In the genomic region with DNA sequence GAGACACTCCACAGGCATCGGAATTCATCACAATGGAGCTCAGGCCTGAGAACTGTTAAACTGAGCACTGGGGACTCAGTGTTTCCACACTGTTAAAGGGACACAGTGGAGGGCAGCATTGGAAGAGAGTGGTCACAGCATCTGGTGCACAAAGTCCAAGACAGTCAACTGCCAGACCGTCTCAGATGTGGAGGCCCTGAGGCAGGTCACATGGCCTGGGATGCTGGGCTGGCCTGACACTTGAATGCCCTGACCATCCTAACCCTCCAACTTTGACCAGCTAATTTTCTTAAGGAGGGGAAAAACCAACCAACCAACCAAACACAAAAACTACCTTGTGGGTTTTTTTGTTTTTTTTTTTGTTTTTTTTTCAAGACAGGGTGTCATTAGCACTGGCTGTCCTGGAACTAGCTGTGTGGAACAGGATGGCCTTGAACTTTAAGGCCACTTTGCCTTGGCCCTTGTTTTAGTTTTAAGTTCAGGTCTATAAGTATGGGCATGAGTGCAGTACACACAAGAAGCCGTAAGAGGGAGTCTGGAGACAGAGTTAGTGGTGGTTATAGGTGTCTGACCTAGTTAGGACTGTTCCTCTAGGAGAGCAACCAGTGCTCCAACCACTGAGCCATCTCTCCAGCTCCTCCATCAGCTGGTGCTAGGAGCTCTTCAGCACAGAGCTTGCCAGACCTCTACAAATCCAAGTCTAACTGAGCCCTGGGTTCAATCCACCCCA, we compare ENCODE assay signal across 8 mouse cellular contexts. TPM values are rescaled to one million over a fixed set of nuclear protein-coding genes. Genes with fewer than 3 reads are reported as not detected.
DNase-seq lines count a peak whose midpoint lies in the region; ATAC-seq and TF ChIP-seq lines count a peak whose summit lies in the region.

No protein-coding gene starts in this region.

- H3K36me3 ChIP-seq in forebrain, embryonic 16.5 days (ENCODE audit: control insufficient read depth, insufficient read depth), result peaks cover 3% of the 10 kb centered on the region; the same call in 1 of the 2 replicates
- H3K36me3 ChIP-seq in liver, postnatal 0 days (replicated peaks; ENCODE audit: insufficient read depth, low read length), result peaks cover 11% of the 10 kb centered on the region

- H3K4me1 ChIP-seq in bone marrow macrophage, adult 2 months (ENCODE audit: control insufficient read depth, insufficient read depth, low read length), result peaks cover 37% of the 10 kb centered on the region
- H3K4me1 ChIP-seq in forebrain, embryonic 16.5 days (replicated peaks; ENCODE audit: control insufficient read depth, insufficient read depth, low read length), result peaks cover 41% of the 10 kb centered on the region
- peaks cover 31% of the 10 kb centered on the region for H3K4me1 ChIP-seq in liver, postnatal 0 days (ENCODE audit: insufficient read depth)

- no peak overlapping the region for H3K4me3 ChIP-seq in left cerebral cortex, adult 2 months
- H3K4me3 ChIP-seq in bone marrow macrophage, adult 2 months (ENCODE audit: insufficient read depth, low read length), result peak overlapping the region; percentile 99; the same call in 1 of the 2 replicates
- no peak overlapping the region for H3K4me3 ChIP-seq in forebrain, embryonic 16.5 days (replicated peaks; ENCODE audit: low read length)
- no peak overlapping the region for H3K4me3 ChIP-seq in liver, postnatal 0 days (ENCODE audit: low read depth, low read length)

- intact Hi-C loops in left cerebral cortex, adult 2 months (cut with DNase I), result no loop called here

- peak; percentile 34 for TF ChIP-seq CTCF in left cerebral cortex, adult 2 months (IDR thresholded peaks at IDR 0.05)
- TF ChIP-seq CTCF in bone marrow macrophage, adult 2 months (IDR thresholded peaks at IDR 0.05; ENCODE audit: low read depth, low read length), result no peak
- TF ChIP-seq CTCF in liver, postnatal 0 days (IDR thresholded peaks at IDR 0.05; ENCODE audit: low read depth), result peak; percentile 57

- peak overlapping the region; percentile 97 for H3K4me2 ChIP-seq in forebrain, embryonic 16.5 days (ENCODE audit: low read length)
- H3K4me2 ChIP-seq in liver, postnatal 0 days (ENCODE audit: low read depth, low read length), result peak overlapping the region; percentile 80; the same call in 1 of the 2 replicates

- no peaks in the 10 kb centered on the region for H3K9me3 ChIP-seq in forebrain, embryonic 16.5 days (ENCODE audit: control insufficient read depth, low read length)
- H3K9me3 ChIP-seq in liver, postnatal 0 days (ENCODE audit: low read length), result no peaks in the 10 kb centered on the region

- H3K9ac ChIP-seq in forebrain, embryonic 16.5 days (replicated peaks; ENCODE audit: low read depth, low read length), result no peak overlapping the region
- H3K9ac ChIP-seq in liver, postnatal 0 days (replicated peaks), result no peak overlapping the region

- TF ChIP-seq POLR2A in bone marrow macrophage, adult 2 months (IDR thresholded peaks at IDR 0.05; ENCODE audit: borderline replicate concordance, low read depth, low read length), result no peak

- DNase-seq in left cerebral cortex, adult 2 months (ENCODE audit: extremely low spot score in 1 of 2, low spot score in 2 of 2), result no peak
- no peak for DNase-seq in left cerebral cortex, adult 9 months (ENCODE audit: low spot score in 2 of 2)
- DNase-seq in liver, postnatal 0 days, result no peak
- DNase-seq in urinary bladder, postnatal 10 days (ENCODE audit: low spot score), result no peak
- no peak for DNase-seq in urinary bladder, adult 2 months (ENCODE audit: low spot score)
- no peak for DNase-seq in yolk sac, embryonic 10.5 days (ENCODE audit: low spot score)

- no peak for ATAC-seq in forebrain, embryonic 16.5 days
- ATAC-seq in liver, postnatal 0 days, result no peak

- peak overlapping the region; percentile 55; the same call in 1 of the 2 replicates for H3K27ac ChIP-seq in left cerebral cortex, adult 2 months
- no peak overlapping the region for H3K27ac ChIP-seq in bone marrow macrophage, adult 2 months (ENCODE audit: insufficient read depth, low read depth, low read length)
- H3K27ac ChIP-seq in forebrain, embryonic 16.5 days (ENCODE audit: low read length), result no peak overlapping the region
- no peak overlapping the region for H3K27ac ChIP-seq in liver, postnatal 0 days (ENCODE audit: low read depth)

- no peak for TF ChIP-seq EP300 in liver, postnatal 0 days (IDR thresholded peaks at IDR 0.05; ENCODE audit: low read depth)

- H3K27me3 ChIP-seq in forebrain, embryonic 16.5 days (replicated peaks; ENCODE audit: control insufficient read depth, insufficient read depth, low read length), result no peaks in the 10 kb centered on the region
- no peaks in the 10 kb centered on the region for H3K27me3 ChIP-seq in liver, postnatal 0 days (ENCODE audit: insufficient read depth, low read length)

- 80% methylated on average over 3 of the region's 3 CpGs for WGBS in forebrain, embryonic 16.5 days
- WGBS in liver, postnatal 0 days (ENCODE audit: insufficient replicate concordance), result 71% methylated on average over 3 of the region's 3 CpGs

RNA-seq across cellular contexts. Expression of a gene that starts 2.0 kb away (rescaled TPM):
- total RNA-seq in left cerebral cortex, adult 2 months (2021), result 1 to 10 TPM in 1 of 2 experiments, not detected in 1; 1.5 TPM
- not detected in 2 replicates for polyA plus RNA-seq in bone marrow macrophage, adult 2 months (2012; ENCODE audit: insufficient read depth, insufficient read length, missing spikeins)
- 5.5 and 9.6 TPM in 2 replicates for polyA plus RNA-seq in forebrain, embryonic 16.5 days (2015; fragmentation: Nextera tagmentation; extraction: Ambion mirVana)
- polyA plus RNA-seq in liver, postnatal 0 days (2015; fragmentation: Nextera tagmentation; extraction: Ambion mirVana), result 0.58 and 1.4 TPM in 2 replicates
- 0.12 and 0.23 TPM in 2 replicates for polyA plus RNA-seq in urinary bladder, adult 2 months (2012; rRNA removed)

RNA-seq across cellular contexts. Expression of a gene that starts 2.1 kb away (rescaled TPM):
- 1,000 to 10,000 TPM; 1,050 to 1,086 TPM for total RNA-seq in left cerebral cortex, adult 2 months (2021)
- 607 and 651 TPM in 2 replicates for polyA plus RNA-seq in bone marrow macrophage, adult 2 months (2012; ENCODE audit: insufficient read depth, insufficient read length, missing spikeins)
- 935 and 953 TPM in 2 replicates for polyA plus RNA-seq in forebrain, embryonic 16.5 days (2015; fragmentation: Nextera tagmentation; extraction: Ambion mirVana)
- 1,191 and 1,240 TPM in 2 replicates for polyA plus RNA-seq in liver, postnatal 0 days (2015; fragmentation: Nextera tagmentation; extraction: Ambion mirVana)
- polyA plus RNA-seq in urinary bladder, adult 2 months (2012; rRNA removed), result 1,248 and 1,469 TPM in 2 replicates

RNA-seq across cellular contexts. Expression of a gene that starts 2.5 kb away (rescaled TPM):
- 10 to 100 TPM; 68.1 to 81.2 TPM for total RNA-seq in left cerebral cortex, adult 2 months (2021)
- 56.5 and 61.3 TPM in 2 replicates for polyA plus RNA-seq in bone marrow macrophage, adult 2 months (2012; ENCODE audit: insufficient read depth, insufficient read length, missing spikeins)
- polyA plus RNA-seq in forebrain, embryonic 16.5 days (2015; fragmentation: Nextera tagmentation; extraction: Ambion mirVana), result 145 and 148 TPM in 2 replicates
- polyA plus RNA-seq in liver, postnatal 0 days (2015; fragmentation: Nextera tagmentation; extraction: Ambion mirVana), result 81.1 and 83.9 TPM in 2 replicates
- 49.6 and 57.6 TPM in 2 replicates for polyA plus RNA-seq in urinary bladder, adult 2 months (2012; rRNA removed)

RNA-seq across cellular contexts. Expression of a gene that starts 18.5 kb away (rescaled TPM):
- total RNA-seq in left cerebral cortex, adult 2 months (2021), result 10 to 100 TPM; 11.3 to 11.5 TPM
- 1.1 and 1.6 TPM in 2 replicates for polyA plus RNA-seq in bone marrow macrophage, adult 2 months (2012; ENCODE audit: insufficient read depth, insufficient read length, missing spikeins)
- 8.4 and 11.0 TPM in 2 replicates for polyA plus RNA-seq in forebrain, embryonic 16.5 days (2015; fragmentation: Nextera tagmentation; extraction: Ambion mirVana)
- polyA plus RNA-seq in liver, postnatal 0 days (2015; fragmentation: Nextera tagmentation; extraction: Ambion mirVana), result 4.8 and 5.0 TPM in 2 replicates
- polyA plus RNA-seq in urinary bladder, adult 2 months (2012; rRNA removed), result 8.9 and 10.3 TPM in 2 replicates
